Mouse (Mus musculus) thymus, postnatal 36 days (tissue): ENCODE results near the gene Smtnl1.
"Not testable (repeated sequence)": the region's sequence is repeated elsewhere in the genome, so short reads cannot be mapped to it uniquely, and the experiment has no call there.

ENCODE experiments used
- DNase-seq, 2 experiments: peaks; one replicate each; pipeline ENCODE4 v3.0.0; 2022; ENCODE audit warnings: mixed read lengths in 2 of 2

The Smtnl1 gene

GRCm38 (mm10) chr2:84837817-84838592 is 15.6 kb upstream of the Smtnl1 start:
- peak; percentile 58 to 64 for DNase-seq

- peak; percentile 69 to 82 for DNase-seq
These were observed 14.7 kb upstream of the Smtnl1 start for GRCm38 (mm10) chr2:84837107-84837506.

- peak; percentile 73 for DNase-seq
These were observed 9.4 kb upstream of the Smtnl1 start for GRCm38 (mm10) chr2:84831666-84832391.

GRCm38 (mm10) chr2:84827283-84827920 is 5.0 kb upstream of the Smtnl1 start:
- no peak for DNase-seq

GRCm38 (mm10) chr2:84826488-84827282 is 4.2 kb upstream of the Smtnl1 start, which contains the start of gene Timm10:
TSS of gene Timm10 (plus strand) at chr2:84826997.
- peak; percentile 63 to 66 for DNase-seq

GRCm38 (mm10) chr2:84823237-84823636 is 785 bp upstream of the Smtnl1 start:
- no peak for DNase-seq

- no peak for DNase-seq
These were observed 2.6 kb downstream of the Smtnl1 start for GRCm38 (mm10) chr2:84819861-84820260.

GRCm38 (mm10) chr2:84812676-84813075 is 9.8 kb downstream of the Smtnl1 start:
- DNase-seq: no peak

- no peak for DNase-seq
These were observed 10.6 kb downstream of the Smtnl1 start for GRCm38 (mm10) chr2:84811880-84812279.

GRCm38 (mm10) chr2:84810886-84811577 is 11.4 kb downstream of the Smtnl1 start:
- peak; percentile 78 to 80 for DNase-seq

- no peak for DNase-seq
These were observed 11.9 kb downstream of the Smtnl1 start for GRCm38 (mm10) chr2:84810526-84810885.

- DNase-seq: no peak
These were observed 13.1 kb downstream of the Smtnl1 start for GRCm38 (mm10) chr2:84809330-84809729.

GRCm38 (mm10) chr2:84806546-84806945 is 15.9 kb downstream of the Smtnl1 start:
- DNase-seq: no peak

- DNase-seq: no peak
These were observed 18.5 kb downstream of the Smtnl1 start for GRCm38 (mm10) chr2:84803963-84804362.

- DNase-seq: not testable (repeated sequence)
These were observed 21.2 kb downstream of the Smtnl1 start for GRCm38 (mm10) chr2:84801223-84801622.

GRCm38 (mm10) chr2:84800304-84800703 is 22.1 kb downstream of the Smtnl1 start:
- no peak for DNase-seq

GRCm38 (mm10) chr2:84799041-84799561 is 23.4 kb downstream of the Smtnl1 start:
- peak; percentile 25 for DNase-seq

GRCm38 (mm10) chr2:84798493-84798921 is 23.9 kb downstream of the Smtnl1 start, which contains the start of gene Ube2l6:
TSS of gene Ube2l6 (plus strand) at chr2:84798828.
- peak; percentile 41 to 42 for DNase-seq

- DNase-seq: peak; percentile 29 to 33
These were observed 24.5 kb downstream of the Smtnl1 start for GRCm38 (mm10) chr2:84797833-84798492.

- DNase-seq: no peak
These were observed 28.6 kb downstream of the Smtnl1 start for GRCm38 (mm10) chr2:84793871-84794270.

GRCm38 (mm10) chr2:84793154-84793553 is 29.3 kb downstream of the Smtnl1 start:
- no peak for DNase-seq
